Mouse (Mus musculus): Measurements from ENCODE around the gene Cdk11b. TPM values are rescaled to one million over a fixed set of nuclear protein-coding genes. Genes with fewer than 3 reads are reported as not detected.
"Not testable (repeated sequence)": the region's sequence is repeated elsewhere in the genome, so short reads cannot be mapped to it uniquely, and the experiment has no call there.

Gene Cdk11b
- polyA plus RNA-seq, 1 experiment from 2014 or later: 53.9 TPM

DNA sequence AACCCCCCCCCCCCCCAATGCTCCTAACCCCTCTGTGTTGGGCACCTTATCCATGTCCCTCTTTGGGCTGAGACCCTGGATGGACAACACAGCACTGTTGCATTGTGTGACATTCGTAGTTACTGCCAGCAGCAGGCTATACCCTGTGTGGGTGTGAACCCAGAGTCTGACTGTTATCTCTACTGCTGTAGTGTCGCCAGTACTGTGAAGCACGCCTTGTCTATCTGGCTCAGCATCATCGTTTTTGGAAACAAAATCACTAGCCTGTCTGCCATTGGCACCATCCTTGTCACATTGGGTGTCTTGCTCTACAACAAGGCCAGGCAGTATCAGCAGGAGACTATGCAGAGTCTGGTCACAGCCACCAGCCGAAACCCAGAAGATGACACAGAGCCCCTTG is 6.3 kb upstream of the Cdk11b start:
- Histone ChIP-seq H3K36me3 (peaks cover 38% of the 10 kb centered on the region), H3K4me3 (replicated peaks) (no peak overlapping the region), H3K27ac (no peak overlapping the region), H3K9me3 (no peaks in the 10 kb centered on the region), H3K27me3 (replicated peaks) (no peaks in the 10 kb centered on the region), H3K4me1 (replicated peaks) (no peaks in the 10 kb centered on the region), H3K9ac (no peak overlapping the region), H3K4me2 (replicated peaks) (no peak overlapping the region)
- ATAC-seq: 0 out of 2 replicates have a peak, but pooled peaks have one; percentile 23
- WGBS: 92% methylated on average over 5 of the region's 5 CpGs

DNA sequence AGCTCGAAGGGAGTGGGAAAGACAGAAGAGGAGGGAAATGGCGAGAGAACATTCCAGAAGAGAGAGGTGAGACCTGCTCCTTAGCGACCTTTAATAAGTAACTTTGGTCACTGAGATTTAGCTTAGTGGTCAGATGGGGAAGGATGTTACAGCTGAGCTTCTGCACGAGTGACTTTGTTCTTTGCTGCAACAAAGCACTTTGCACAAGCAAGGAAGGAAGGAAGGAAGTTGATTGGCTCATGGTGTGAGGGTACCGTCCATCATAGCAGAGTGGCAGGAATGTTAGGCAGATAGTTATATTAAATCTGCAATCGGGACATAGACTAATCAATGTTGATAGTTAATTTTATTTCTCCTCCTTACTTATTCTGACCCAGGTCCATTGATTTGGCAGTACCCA is 5.6 kb downstream of the Cdk11b start:
- Histone ChIP-seq H3K27ac (no peak overlapping the region), H3K9ac (no peak overlapping the region), H3K27me3 (replicated peaks) (no peaks in the 10 kb centered on the region), H3K9me3 (no peaks in the 10 kb centered on the region), H3K36me3 (peaks cover 37% of the 10 kb centered on the region), H3K4me3 (replicated peaks) (no peak overlapping the region), H3K4me2 (replicated peaks) (no peak overlapping the region), H3K4me1 (replicated peaks) (no peaks in the 10 kb centered on the region)
- no peak for ATAC-seq
- 82% methylated on average over 6 of the region's 6 CpGs for WGBS

DNA sequence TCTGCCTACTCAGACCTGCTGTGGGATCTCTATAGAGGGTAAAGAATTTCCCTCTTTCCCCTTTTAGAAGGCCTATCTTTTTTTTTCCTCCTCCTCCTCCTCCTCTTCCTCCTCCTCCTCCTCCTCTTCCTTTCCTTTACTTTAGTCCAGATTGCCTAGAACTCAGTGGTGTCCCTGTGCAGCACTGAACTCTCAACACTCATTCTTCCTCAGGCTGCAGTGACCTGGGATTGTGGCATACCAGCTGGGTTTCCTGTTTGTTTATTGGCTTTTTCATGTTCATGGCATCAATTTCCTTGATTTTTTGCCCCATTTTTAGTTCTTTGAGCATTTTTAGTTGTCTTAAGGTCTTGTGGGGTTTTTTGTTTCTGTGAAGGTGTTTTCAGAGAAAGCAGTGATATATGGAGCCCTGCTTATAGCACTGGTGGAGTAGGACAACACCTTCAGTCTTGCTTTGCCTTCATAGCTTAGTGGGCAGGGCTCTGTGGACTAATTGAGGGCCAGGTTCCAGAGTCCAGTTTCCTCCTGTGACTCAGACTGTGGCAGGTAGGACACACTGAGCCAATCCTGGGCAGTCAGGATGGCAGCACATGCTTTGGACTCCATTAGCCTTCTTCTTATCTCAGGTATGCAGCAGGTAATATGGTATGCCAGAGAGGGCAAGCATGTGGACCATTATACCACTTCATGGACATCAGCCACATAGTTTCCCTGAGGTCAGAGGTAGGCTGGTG is 11.3 kb downstream of the Cdk11b start:
- peak overlapping the region; percentile 29 for H3K27ac ChIP-seq

DNA sequence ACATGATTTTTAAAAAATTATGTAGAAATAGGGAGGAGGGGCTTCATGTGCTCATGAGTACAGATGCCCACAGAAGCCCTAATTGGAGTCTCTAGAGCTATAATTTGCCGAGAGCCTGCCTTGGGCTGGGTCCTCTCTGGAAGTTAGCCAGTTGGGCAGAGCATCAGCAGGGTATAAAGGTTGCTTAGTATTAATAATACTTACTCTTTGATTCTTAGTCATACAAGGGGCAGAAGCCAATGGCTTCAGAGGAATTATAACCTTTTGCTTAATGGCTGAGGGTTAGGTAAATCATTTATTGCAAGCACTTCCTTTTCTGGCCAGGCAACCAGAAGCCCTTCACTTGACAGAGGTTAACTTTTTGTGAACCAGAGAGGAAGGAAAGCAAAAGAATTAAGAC is 18.9 kb downstream of the Cdk11b start:
- WGBS: 59% methylated on average over 1 of the region's 1 CpGs
- no peak overlapping the region for H3K27ac ChIP-seq
- peak; percentile 58 for ATAC-seq

More for the DNA sequence above, 11.3 kb downstream of the Cdk11b start:
- ATAC-seq: peak; percentile 96
- no peaks in the 10 kb centered on the region for H3K27me3 ChIP-seq (replicated peaks)
- no peak overlapping the region for H3K9ac ChIP-seq
- H3K4me2 ChIP-seq (replicated peaks): no peak overlapping the region
- H3K9me3 ChIP-seq: no peaks in the 10 kb centered on the region
- no peak overlapping the region for H3K4me3 ChIP-seq (replicated peaks)
- peaks cover 41% of the 10 kb centered on the region for H3K36me3 ChIP-seq
- no peaks in the 10 kb centered on the region for H3K4me1 ChIP-seq (replicated peaks)

DNA sequence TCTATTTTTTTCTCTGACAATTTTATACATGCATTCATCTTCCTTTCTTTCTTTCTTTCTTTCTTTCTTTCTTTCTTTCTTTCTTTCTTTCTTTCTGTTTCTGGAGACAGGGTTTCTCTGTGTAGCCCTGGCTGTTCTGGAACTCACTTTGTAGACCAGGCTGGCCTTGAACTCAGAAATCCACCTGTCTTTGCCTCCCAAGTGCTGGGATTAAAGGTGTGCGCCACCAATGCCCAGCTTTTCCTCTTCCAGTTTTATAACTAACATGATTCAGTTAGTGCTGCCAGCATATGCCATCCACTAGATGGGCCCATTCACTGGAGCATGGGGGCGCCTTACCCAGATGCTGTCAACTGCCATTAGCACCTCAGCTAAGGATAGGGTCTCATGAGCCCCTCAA is 20.7 kb downstream of the Cdk11b start, which contains the start of gene Gm10563:
Gene Gm10563, minus strand, starts transcription at position 101 of the 400 bp plus-strand sequence.
- WGBS: 93% methylated on average over 2 of the region's 2 CpGs
- not testable (repeated sequence) for H3K4me1 ChIP-seq (replicated peaks); H3K9ac ChIP-seq; H3K9me3 ChIP-seq; ATAC-seq; H3K4me3 ChIP-seq (replicated peaks); H3K27me3 ChIP-seq (replicated peaks); H3K4me2 ChIP-seq (replicated peaks); H3K27ac ChIP-seq
- peaks cover 54% of the 10 kb centered on the region for H3K36me3 ChIP-seq

More for the DNA sequence above, 18.9 kb downstream of the Cdk11b start:
- Histone ChIP-seq H3K9me3 (no peaks in the 10 kb centered on the region), H3K27me3 (replicated peaks) (no peaks in the 10 kb centered on the region), H3K9ac (no peak overlapping the region), H3K36me3 (peaks cover 50% of the 10 kb centered on the region), H3K4me2 (replicated peaks) (no peak overlapping the region), H3K4me3 (replicated peaks) (no peak overlapping the region), H3K4me1 (replicated peaks) (no peaks in the 10 kb centered on the region)

DNA sequence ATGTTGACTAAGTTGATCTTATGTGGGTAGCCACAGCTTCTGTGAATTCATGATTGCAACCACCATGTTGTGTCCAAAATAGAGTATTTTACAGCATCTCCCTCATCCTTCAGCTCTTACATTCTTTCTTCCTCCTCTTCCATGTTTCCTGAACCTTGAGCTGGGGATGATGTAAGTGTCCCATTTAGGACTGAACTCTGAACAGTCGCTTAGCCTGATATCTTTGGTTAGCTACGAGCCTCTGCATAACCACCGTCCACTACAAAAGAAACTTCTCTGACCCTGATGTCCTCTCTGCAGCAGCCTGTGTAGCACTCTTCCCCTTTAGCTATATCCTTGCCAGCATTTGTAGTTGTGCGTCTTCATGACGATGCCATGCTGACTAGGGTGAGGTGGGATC is 21.1 kb downstream of the Cdk11b start:
- H3K27ac ChIP-seq: no peak overlapping the region

DNA sequence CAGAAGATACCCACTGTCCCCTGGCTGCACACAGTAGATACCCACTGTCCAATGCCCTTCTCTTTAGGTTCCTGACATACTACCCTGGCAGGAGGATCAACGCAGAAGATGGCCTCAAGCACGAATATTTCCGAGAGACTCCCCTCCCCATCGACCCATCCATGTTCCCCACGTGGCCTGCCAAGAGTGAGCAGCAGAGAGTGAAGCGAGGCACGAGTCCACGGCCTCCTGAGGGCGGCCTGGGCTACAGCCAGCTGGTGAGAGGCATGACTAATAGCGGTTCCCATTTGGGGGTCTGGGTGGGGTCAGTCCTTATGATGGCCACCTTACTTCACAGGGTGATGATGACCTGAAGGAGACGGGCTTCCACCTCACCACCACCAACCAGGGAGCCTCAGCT is 24.7 kb downstream of the Cdk11b start:
- peaks cover 32% of the 10 kb centered on the region for H3K36me3 ChIP-seq
- no peak overlapping the region for H3K9ac ChIP-seq
- H3K9me3 ChIP-seq: no peaks in the 10 kb centered on the region
- H3K27me3 ChIP-seq (replicated peaks): peaks cover 12% of the 10 kb centered on the region
- 89% methylated on average over 11 of the region's 11 CpGs for whole genome bisulfite sequencing
- no peak overlapping the region for H3K4me3 ChIP-seq (replicated peaks)
- no peak overlapping the region for H3K4me2 ChIP-seq (replicated peaks)
- no peak for ATAC-seq
- no peak overlapping the region for H3K27ac ChIP-seq
- peaks cover 32% of the 10 kb centered on the region for H3K4me1 ChIP-seq (replicated peaks)

More for the DNA sequence above, 21.1 kb downstream of the Cdk11b start:
- no peak overlapping the region for H3K9ac ChIP-seq
- no peaks in the 10 kb centered on the region for H3K4me1 ChIP-seq (replicated peaks)
- no peak for ATAC-seq
- no peaks in the 10 kb centered on the region for H3K27me3 ChIP-seq (replicated peaks)
- no peaks in the 10 kb centered on the region for H3K9me3 ChIP-seq
- peaks cover 55% of the 10 kb centered on the region for H3K36me3 ChIP-seq
- H3K4me3 ChIP-seq (replicated peaks): no peak overlapping the region
- WGBS: 94% methylated on average over 5 of the region's 5 CpGs
- H3K4me2 ChIP-seq (replicated peaks): no peak overlapping the region

DNA sequence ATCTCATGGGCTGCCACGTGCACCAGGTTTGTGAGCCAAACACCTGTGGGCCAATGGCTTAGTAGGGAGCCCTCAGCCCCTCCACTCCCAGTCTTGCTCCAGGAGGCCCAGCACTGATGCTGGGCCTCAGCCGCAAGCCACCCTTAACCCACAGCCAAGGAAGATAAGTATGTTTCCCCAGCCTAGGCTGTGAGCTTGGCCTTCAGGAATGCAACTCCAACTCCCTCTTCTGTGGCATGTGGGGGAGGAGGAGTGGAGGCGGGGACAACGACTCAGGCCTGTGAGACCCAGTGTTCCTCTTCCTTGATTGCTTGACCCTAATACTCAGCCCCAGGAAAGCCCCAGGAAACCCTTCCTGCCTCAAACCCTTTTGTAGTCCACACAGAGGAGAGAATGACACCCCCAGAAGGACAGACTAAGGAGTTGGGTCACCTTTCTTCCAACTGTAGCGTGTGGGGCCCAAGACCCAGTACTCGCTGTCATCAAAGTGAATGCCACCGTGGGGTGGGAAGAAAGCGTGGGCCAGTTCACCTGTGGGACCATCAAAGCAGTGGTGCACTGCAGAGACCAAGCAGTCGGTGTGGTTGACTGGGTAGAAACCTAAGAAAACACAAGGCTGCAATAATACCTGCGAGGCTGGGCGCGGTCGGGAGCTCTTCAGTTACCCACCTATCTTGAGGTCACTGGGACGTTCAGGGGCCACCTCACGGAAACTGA is 27.1 kb downstream of the Cdk11b start:
- WGBS: 53% methylated on average over 15 of the region's 15 CpGs
- H3K4me2 ChIP-seq (replicated peaks): peak overlapping the region; percentile 89
- H3K9ac ChIP-seq: peak overlapping the region; percentile 5; the same call in 1 of the 2 replicates
- H3K9me3 ChIP-seq: no peaks in the 10 kb centered on the region
- peaks cover 16% of the 10 kb centered on the region for H3K27me3 ChIP-seq (replicated peaks)
- peaks cover 36% of the 10 kb centered on the region for H3K36me3 ChIP-seq
- peak; percentile 40 for ATAC-seq
- peak overlapping the region; percentile 45; the same call in 1 of the 2 replicates for H3K4me3 ChIP-seq (replicated peaks)
- peak overlapping the region; percentile 41; the same call in 1 of the 2 replicates for H3K27ac ChIP-seq
- peaks cover 44% of the 10 kb centered on the region for H3K4me1 ChIP-seq (replicated peaks)

DNA sequence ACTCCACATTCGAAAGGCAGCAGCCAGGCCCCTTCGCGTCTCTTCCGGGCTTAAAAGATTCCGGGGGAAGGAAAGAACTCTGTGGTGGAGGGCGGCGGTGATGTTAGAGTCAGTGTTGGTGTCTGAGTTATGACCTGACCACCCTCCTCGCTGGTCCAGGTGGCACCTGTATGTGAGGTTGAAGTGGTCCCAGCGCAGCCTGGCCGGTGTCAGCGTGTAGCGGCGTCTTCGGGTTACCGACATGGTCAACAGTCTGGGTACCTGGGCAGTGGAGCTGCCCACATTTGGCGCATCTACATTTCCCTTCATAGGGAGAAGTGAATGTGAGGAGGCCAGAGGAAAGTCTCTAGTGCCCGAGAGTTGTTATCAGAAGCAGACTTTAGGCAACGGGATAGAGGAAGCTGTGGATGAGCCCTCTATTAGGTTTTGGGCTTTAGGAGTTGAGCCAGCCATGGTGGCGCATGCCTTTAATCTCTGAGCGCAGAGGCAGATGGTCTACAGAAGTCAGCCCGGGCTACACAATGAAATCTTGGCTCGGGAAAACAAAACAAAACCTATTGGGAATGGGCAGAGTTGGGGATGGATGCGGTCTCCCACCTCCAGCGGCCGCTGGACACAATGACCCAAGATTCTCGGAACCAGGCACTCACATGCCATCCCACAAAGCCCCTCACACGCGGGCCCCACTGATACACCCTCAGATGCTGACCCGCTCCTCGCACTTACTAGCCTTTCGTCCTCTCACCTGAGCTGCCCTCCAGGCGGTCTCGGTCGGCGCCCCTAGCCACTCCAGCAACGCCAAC is 27.8 kb downstream of the Cdk11b start:
- peak overlapping the region; percentile 45 for H3K4me3 ChIP-seq (replicated peaks)
- peak overlapping the region; percentile 68; the same call in 1 of the 2 replicates for H3K27ac ChIP-seq
- ATAC-seq: no peak
- peak overlapping the region; percentile 52 for H3K9ac ChIP-seq
- H3K27me3 ChIP-seq (replicated peaks): peaks cover 16% of the 10 kb centered on the region
- 25% methylated on average over 36 of the region's 36 CpGs for WGBS
- peak overlapping the region; percentile 89 for H3K4me2 ChIP-seq (replicated peaks)
- peaks cover 44% of the 10 kb centered on the region for H3K4me1 ChIP-seq (replicated peaks)
- no peaks in the 10 kb centered on the region for H3K9me3 ChIP-seq
- peaks cover 37% of the 10 kb centered on the region for H3K36me3 ChIP-seq

DNA sequence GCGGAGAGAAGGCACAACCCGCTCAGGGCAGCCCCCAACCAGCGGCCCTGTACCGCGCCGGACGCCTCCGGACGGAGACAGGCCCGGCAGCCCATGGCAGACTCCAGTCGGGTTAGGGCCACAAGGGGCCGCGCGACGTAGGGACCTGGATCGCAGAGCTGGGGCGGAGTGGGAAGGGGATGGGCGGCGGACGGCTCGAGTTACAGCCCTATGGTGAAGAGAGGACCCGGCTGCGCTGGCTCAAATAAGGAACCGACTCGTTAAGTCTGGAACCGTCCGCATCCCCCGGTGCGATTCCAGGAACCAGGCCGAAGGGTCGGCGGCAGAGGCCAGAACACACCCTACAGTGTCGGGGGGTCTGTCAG is 28.4 kb downstream of the Cdk11b start, which contains the start of gene Mmp23:
Gene Mmp23, minus strand, starts transcription at position 299 of the 365 bp plus-strand sequence.
- H3K4me1 ChIP-seq (replicated peaks): peaks cover 44% of the 10 kb centered on the region
- H3K9me3 ChIP-seq: no peaks in the 10 kb centered on the region
- peak; percentile 19; the same call in 1 of the 2 replicates for ATAC-seq
- peak within 1 kb of the TSS; percentile 89 for H3K4me2 ChIP-seq (replicated peaks)
- peaks cover 16% of the 10 kb centered on the region for H3K27me3 ChIP-seq (replicated peaks)
- H3K9ac ChIP-seq: peak within 1 kb of the TSS; percentile 52
- H3K4me3 ChIP-seq (replicated peaks): peak within 1 kb of the TSS; percentile 45
- H3K36me3 ChIP-seq: peaks cover 33% of the 10 kb centered on the region
- 1% methylated on average over 33 of the region's 33 CpGs for WGBS
- H3K27ac ChIP-seq: peak within 1 kb of the TSS; percentile 68

DNA sequence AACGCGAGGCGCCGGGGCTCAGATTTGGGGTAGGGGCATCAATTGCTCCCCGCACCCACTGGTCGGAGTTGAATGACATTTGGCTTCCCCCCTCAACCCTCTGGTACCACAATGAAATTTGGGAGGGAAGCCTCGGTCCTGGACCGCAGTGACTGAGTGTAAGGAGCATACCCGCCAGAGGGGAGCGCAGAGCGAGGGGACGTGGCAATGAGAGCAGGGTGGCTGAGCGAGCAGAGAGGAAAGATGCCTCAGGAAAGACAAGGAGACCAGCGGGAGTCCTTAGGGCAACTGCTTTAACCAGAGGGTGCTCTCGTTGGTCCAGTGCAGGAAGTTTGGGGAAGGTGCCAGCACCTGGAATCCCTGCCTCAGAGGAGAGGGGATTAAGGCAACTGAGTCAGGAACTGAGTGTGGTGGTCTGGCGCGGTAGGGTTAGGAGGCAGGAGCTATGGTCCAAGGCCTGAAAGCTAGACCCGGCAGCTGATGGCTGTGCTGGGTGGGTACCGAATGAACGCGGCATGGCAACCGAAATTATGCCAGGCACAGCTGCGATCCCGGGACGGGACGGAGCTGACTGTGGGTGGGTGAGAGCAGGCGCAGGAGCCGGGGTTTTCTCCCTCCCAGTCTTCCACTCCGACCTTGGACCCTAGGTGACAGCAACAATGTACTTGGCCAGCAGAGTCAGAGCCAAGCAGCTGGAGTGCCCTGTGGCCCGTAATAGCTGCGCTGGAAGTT is 29.0 kb downstream of the Cdk11b start:
- H3K27me3 ChIP-seq (replicated peaks): peaks cover 16% of the 10 kb centered on the region
- H3K4me3 ChIP-seq (replicated peaks): peak overlapping the region; percentile 45
- H3K36me3 ChIP-seq: peaks cover 28% of the 10 kb centered on the region
- H3K27ac ChIP-seq: peak overlapping the region; percentile 68
- peak; percentile 7; the same call in 1 of the 2 replicates for ATAC-seq
- H3K4me1 ChIP-seq (replicated peaks): peaks cover 44% of the 10 kb centered on the region
- peak overlapping the region; percentile 52 for H3K9ac ChIP-seq
- H3K9me3 ChIP-seq: no peaks in the 10 kb centered on the region
- H3K4me2 ChIP-seq (replicated peaks): peak overlapping the region; percentile 89
- WGBS: 4% methylated on average over 31 of the region's 31 CpGs

Measured in intestine, embryonic 15.5 days (tissue).